Mouse (Mus musculus): Measurements from ENCODE around the gene Foxn3. TPM values are rescaled to one million over a fixed set of nuclear protein-coding genes. Genes with fewer than 3 reads are reported as not detected.

Gene Foxn3
- total RNA-seq, 1 experiment from 2014 or later = 41.7 TPM

GRCm38 (mm10) chr12:99244673-99245072 is 318.7 kb downstream of the Foxn3 start:
- ATAC-seq (replicated peaks; ENCODE audit: low read depth, poor library complexity, severe bottlenecking) = 0 out of 2 replicates have a peak, but pooled peaks have one; percentile 3

GRCm38 (mm10) chr12:99244264-99244663 is 319.1 kb downstream of the Foxn3 start:
- 0 out of 2 replicates have a peak, but pooled peaks have one; percentile 27 for ATAC-seq (replicated peaks; ENCODE audit: low read depth, poor library complexity, severe bottlenecking)

- no peak; the same call in 1 of the 2 replicates for ATAC-seq (replicated peaks; ENCODE audit: low read depth, poor library complexity, severe bottlenecking)
Observed at GRCm38 (mm10) chr12:99243316-99243715, 320.1 kb downstream of the Foxn3 start.

GRCm38 (mm10) chr12:99240185-99240726 is 323.1 kb downstream of the Foxn3 start:
- peak; percentile 24 for ATAC-seq (replicated peaks; ENCODE audit: low read depth, poor library complexity, severe bottlenecking)

- ATAC-seq (replicated peaks; ENCODE audit: low read depth, poor library complexity, severe bottlenecking) = peak; percentile 90
Observed at GRCm38 (mm10) chr12:99239735-99240134, 323.6 kb downstream of the Foxn3 start.

GRCm38 (mm10) chr12:99237497-99237896 is 325.9 kb downstream of the Foxn3 start:
- ATAC-seq (replicated peaks; ENCODE audit: low read depth, poor library complexity, severe bottlenecking) = no peak

GRCm38 (mm10) chr12:99234346-99234745 is 329.0 kb downstream of the Foxn3 start:
- ATAC-seq (replicated peaks; ENCODE audit: low read depth, poor library complexity, severe bottlenecking) = peak; percentile 39; the same call in 1 of the 2 replicates

GRCm38 (mm10) chr12:99233386-99233785 is 330.0 kb downstream of the Foxn3 start:
- ATAC-seq (replicated peaks; ENCODE audit: low read depth, poor library complexity, severe bottlenecking) = no peak

GRCm38 (mm10) chr12:99232478-99232877 is 330.9 kb downstream of the Foxn3 start:
- no peak for ATAC-seq (replicated peaks; ENCODE audit: low read depth, poor library complexity, severe bottlenecking)

GRCm38 (mm10) chr12:99231321-99231720 is 332.1 kb downstream of the Foxn3 start:
- ATAC-seq (replicated peaks; ENCODE audit: low read depth, poor library complexity, severe bottlenecking) = no peak

GRCm38 (mm10) chr12:99230783-99231048 is 332.7 kb downstream of the Foxn3 start:
- ATAC-seq (replicated peaks; ENCODE audit: low read depth, poor library complexity, severe bottlenecking) = no peak

- no peak for ATAC-seq (replicated peaks; ENCODE audit: low read depth, poor library complexity, severe bottlenecking)
Observed at GRCm38 (mm10) chr12:99229973-99230782, 333.2 kb downstream of the Foxn3 start.

GRCm38 (mm10) chr12:99227313-99227952 is 335.9 kb downstream of the Foxn3 start:
- peak; percentile 31; the same call in 1 of the 2 replicates for ATAC-seq (replicated peaks; ENCODE audit: low read depth, poor library complexity, severe bottlenecking)

GRCm38 (mm10) chr12:99224863-99225603 is 338.3 kb downstream of the Foxn3 start:
- ATAC-seq (replicated peaks; ENCODE audit: low read depth, poor library complexity, severe bottlenecking) = peak; percentile 96

GRCm38 (mm10) chr12:99221087-99221846 is 342.1 kb downstream of the Foxn3 start:
- ATAC-seq (replicated peaks; ENCODE audit: low read depth, poor library complexity, severe bottlenecking) = no peak

- ATAC-seq (replicated peaks; ENCODE audit: low read depth, poor library complexity, severe bottlenecking) = no peak
Observed at GRCm38 (mm10) chr12:99220333-99220732, 343.0 kb downstream of the Foxn3 start.

GRCm38 (mm10) chr12:99219812-99220211 is 343.6 kb downstream of the Foxn3 start:
- ATAC-seq (replicated peaks; ENCODE audit: low read depth, poor library complexity, severe bottlenecking) = no peak

- no peak for ATAC-seq (replicated peaks; ENCODE audit: low read depth, poor library complexity, severe bottlenecking)
Observed at GRCm38 (mm10) chr12:99217145-99217698, 346.2 kb downstream of the Foxn3 start.

GRCm38 (mm10) chr12:99216341-99216761 is 347.0 kb downstream of the Foxn3 start:
- no peak for ATAC-seq (replicated peaks; ENCODE audit: low read depth, poor library complexity, severe bottlenecking)
